Mouse (Mus musculus) megakaryocyte, embryonic 14.5 days (primary cell): ENCODE measurements at regions not wholly inside any gene's neighbourhood (a gene's known extent, or its start where the extent isn't known, plus 50 kb on each side); places are given as distances from the start of the nearest gene placed in this dataset.

Experiments
- H3K27me3 ChIP-seq: replicated peaks from 2 replicates; pipeline ENCODE3; 2012; ENCODE audit warnings: inconsistent platforms
- H3K36me3 ChIP-seq: replicated peaks from 2 replicates; pipeline ENCODE3; 2012; ENCODE audit warnings: low read length, inconsistent platforms, mixed read lengths
- H3K4me1 ChIP-seq: 2 replicates; pipeline ENCODE4 v1.6.1; 2012; ENCODE audit warnings: inconsistent platforms
- H3K4me3 ChIP-seq: replicated peaks from 2 replicates; pipeline ENCODE3; 2012; ENCODE audit warnings: moderate library complexity, mild to moderate bottlenecking, inconsistent platforms
- H3K9me3 ChIP-seq: 2 replicates; pipeline ENCODE4 v1.6.1; 2012; ENCODE audit warnings: inconsistent platforms
- FLI1 ChIP-seq: IDR thresholded peaks from 2 replicates; pipeline ENCODE4 v1.6.1; 2012; ENCODE audit warnings: low read length, inconsistent platforms, mixed read lengths
- GATA1 ChIP-seq: IDR thresholded peaks from 3 replicates; pipeline ENCODE4 v1.6.1; 2012; ENCODE audit warnings: mixed read lengths, low read length, inconsistent platforms, borderline replicate concordance

- Histone ChIP-seq H3K9me3 (no peaks in the 10 kb centered on the region), H3K4me1 (no peaks in the 10 kb centered on the region), H3K27me3 (peaks cover 2% of the 10 kb centered on the region), H3K36me3 (no peaks in the 10 kb centered on the region), H3K4me3 (no peak overlapping the region)
- TF ChIP-seq GATA1 (no peak), FLI1 (no peak)
These were observed 55.4 kb upstream of the Pbx1 start for GRCm38 (mm10) chr1:168487492-168487891.

- Histone ChIP-seq H3K27me3 (peaks cover 6% of the 10 kb centered on the region), H3K36me3 (no peaks in the 10 kb centered on the region), H3K4me3 (no peak overlapping the region), H3K9me3 (no peaks in the 10 kb centered on the region), H3K4me1 (peaks cover 3% of the 10 kb centered on the region)
- TF ChIP-seq GATA1 (no peak), FLI1 (no peak)
These were observed 51.6 kb upstream of the Pbx1 start for GRCm38 (mm10) chr1:168483651-168484050.
